Mouse (Mus musculus): ENCODE measurements around the gene C2cd4a. TPM values are rescaled to one million over a fixed set of nuclear protein-coding genes. Genes with fewer than 3 reads are reported as not detected.

Gene C2cd4a
- polyA plus RNA-seq (2015; fragmentation: Nextera tagmentation; extraction: Ambion mirVana): 0.56 and 0.59 TPM in 2 replicates

DNA sequence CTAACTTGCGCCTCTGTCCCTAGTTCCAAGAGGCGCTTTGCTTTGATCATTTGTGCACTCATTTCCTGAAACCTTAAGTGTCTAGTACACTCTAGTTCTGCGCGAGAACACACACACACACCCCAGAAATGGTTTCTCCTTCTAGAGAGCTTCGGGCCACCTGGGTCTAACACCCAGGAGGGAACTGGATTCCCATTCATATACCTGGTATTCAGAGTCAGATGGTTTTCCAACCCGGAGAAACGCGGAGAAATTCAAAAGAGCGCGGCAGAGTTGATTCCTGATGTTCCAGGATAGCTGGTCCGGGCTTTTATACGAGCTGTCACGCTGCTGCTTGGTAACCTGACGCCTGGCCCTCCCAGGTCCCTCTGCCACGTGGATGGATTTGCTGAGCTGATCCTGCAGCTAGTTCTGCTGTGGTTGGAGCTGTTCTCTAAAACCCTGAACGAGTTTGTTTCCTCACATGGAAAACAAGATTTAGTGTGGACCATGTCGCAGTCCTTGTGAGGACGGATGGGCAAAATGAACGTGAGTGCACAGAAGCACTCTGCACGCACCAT, at the start of gene C2cd4a:
TSS of gene C2cd4a (minus strand) at position 285 of the 560 bp plus-strand sequence.
- ATAC-seq (ENCODE audit: insufficient read depth, low FRiP score): no peak

GRCm38 (mm10) chr9:67878197-67878769, 46.2 kb upstream of the C2cd4a start:
- Histone ChIP-seq H3K36me3 (ENCODE audit: control insufficient read depth, insufficient read depth, low read length) (no peaks in the 10 kb centered on the region), H3K9me3 (replicated peaks; ENCODE audit: control insufficient read depth, low read length) (no peaks in the 10 kb centered on the region), H3K4me2 (ENCODE audit: low read depth, low read length) (no peak overlapping the region), H3K27ac (ENCODE audit: low read length) (no peak overlapping the region), H3K4me1 (ENCODE audit: control insufficient read depth, insufficient read depth, low read length) (no peaks in the 10 kb centered on the region), H3K4me3 (replicated peaks; ENCODE audit: low read length) (no peak overlapping the region), H3K9ac (ENCODE audit: low read length) (no peak overlapping the region), H3K27me3 (ENCODE audit: control insufficient read depth, insufficient read depth, low read length) (no peaks in the 10 kb centered on the region)
- no peak for ATAC-seq (ENCODE audit: insufficient read depth, low FRiP score)
- WGBS: 92% methylated on average over 11 of the region's 11 CpGs

More for the DNA sequence above, at the start of gene C2cd4a:
- Histone ChIP-seq H3K36me3 (ENCODE audit: control insufficient read depth, insufficient read depth, low read length) (no peaks in the 10 kb centered on the region), H3K4me1 (ENCODE audit: control insufficient read depth, insufficient read depth, low read length) (peaks cover 10% of the 10 kb centered on the region; the same call in 1 of the 2 replicates), H3K9me3 (replicated peaks; ENCODE audit: control insufficient read depth, low read length) (no peaks in the 10 kb centered on the region), H3K27ac (ENCODE audit: low read length) (peak within 1 kb of the TSS; percentile 23), H3K4me2 (ENCODE audit: low read depth, low read length) (peak within 1 kb of the TSS; percentile 95), H3K27me3 (ENCODE audit: control insufficient read depth, insufficient read depth, low read length) (peaks cover 8% of the 10 kb centered on the region; the same call in 1 of the 2 replicates), H3K4me3 (replicated peaks; ENCODE audit: low read length) (peak within 1 kb of the TSS; percentile 60), H3K9ac (ENCODE audit: low read length) (peak within 1 kb of the TSS; percentile 70)
- 3% methylated on average over 20 of the region's 20 CpGs for WGBS

GRCm38 (mm10) chr9:67877081-67877718, 45.1 kb upstream of the C2cd4a start:
- no peaks in the 10 kb centered on the region for H3K4me1 ChIP-seq (ENCODE audit: control insufficient read depth, insufficient read depth, low read length)
- no peaks in the 10 kb centered on the region for H3K9me3 ChIP-seq (replicated peaks; ENCODE audit: control insufficient read depth, low read length)
- no peak for ATAC-seq (ENCODE audit: insufficient read depth, low FRiP score)
- no peak overlapping the region for H3K9ac ChIP-seq (ENCODE audit: low read length)
- no peaks in the 10 kb centered on the region for H3K36me3 ChIP-seq (ENCODE audit: control insufficient read depth, insufficient read depth, low read length)
- H3K27me3 ChIP-seq (ENCODE audit: control insufficient read depth, insufficient read depth, low read length): no peaks in the 10 kb centered on the region
- no peak overlapping the region for H3K27ac ChIP-seq (ENCODE audit: low read length)
- 56% methylated on average over 14 of the region's 14 CpGs for WGBS
- H3K4me3 ChIP-seq (replicated peaks; ENCODE audit: low read length): no peak overlapping the region
- H3K4me2 ChIP-seq (ENCODE audit: low read depth, low read length): no peak overlapping the region

GRCm38 (mm10) chr9:67875337-67875736, 43.2 kb upstream of the C2cd4a start:
- Histone ChIP-seq H3K36me3 (ENCODE audit: control insufficient read depth, insufficient read depth, low read length) (no peaks in the 10 kb centered on the region), H3K4me1 (ENCODE audit: control insufficient read depth, insufficient read depth, low read length) (no peaks in the 10 kb centered on the region), H3K4me2 (ENCODE audit: low read depth, low read length) (no peak overlapping the region), H3K27me3 (ENCODE audit: control insufficient read depth, insufficient read depth, low read length) (no peaks in the 10 kb centered on the region), H3K9me3 (replicated peaks; ENCODE audit: control insufficient read depth, low read length) (no peaks in the 10 kb centered on the region), H3K9ac (ENCODE audit: low read length) (no peak overlapping the region), H3K4me3 (replicated peaks; ENCODE audit: low read length) (no peak overlapping the region), H3K27ac (ENCODE audit: low read length) (no peak overlapping the region)
- ATAC-seq (ENCODE audit: insufficient read depth, low FRiP score): no peak
- 73% methylated on average over 2 of the region's 2 CpGs for WGBS

- Histone ChIP-seq H3K9ac (ENCODE audit: low read length) (no peak overlapping the region), H3K9me3 (replicated peaks; ENCODE audit: control insufficient read depth, low read length) (no peaks in the 10 kb centered on the region), H3K27me3 (ENCODE audit: control insufficient read depth, insufficient read depth, low read length) (no peaks in the 10 kb centered on the region), H3K4me1 (ENCODE audit: control insufficient read depth, insufficient read depth, low read length) (no peaks in the 10 kb centered on the region), H3K27ac (ENCODE audit: low read length) (no peak overlapping the region), H3K4me2 (ENCODE audit: low read depth, low read length) (no peak overlapping the region), H3K36me3 (ENCODE audit: control insufficient read depth, insufficient read depth, low read length) (no peaks in the 10 kb centered on the region), H3K4me3 (replicated peaks; ENCODE audit: low read length) (no peak overlapping the region)
- 71% methylated on average over 7 of the region's 7 CpGs for WGBS
- ATAC-seq (ENCODE audit: insufficient read depth, low FRiP score): no peak
Observed at GRCm38 (mm10) chr9:67874522-67875222, 42.5 kb upstream of the C2cd4a start.

DNA sequence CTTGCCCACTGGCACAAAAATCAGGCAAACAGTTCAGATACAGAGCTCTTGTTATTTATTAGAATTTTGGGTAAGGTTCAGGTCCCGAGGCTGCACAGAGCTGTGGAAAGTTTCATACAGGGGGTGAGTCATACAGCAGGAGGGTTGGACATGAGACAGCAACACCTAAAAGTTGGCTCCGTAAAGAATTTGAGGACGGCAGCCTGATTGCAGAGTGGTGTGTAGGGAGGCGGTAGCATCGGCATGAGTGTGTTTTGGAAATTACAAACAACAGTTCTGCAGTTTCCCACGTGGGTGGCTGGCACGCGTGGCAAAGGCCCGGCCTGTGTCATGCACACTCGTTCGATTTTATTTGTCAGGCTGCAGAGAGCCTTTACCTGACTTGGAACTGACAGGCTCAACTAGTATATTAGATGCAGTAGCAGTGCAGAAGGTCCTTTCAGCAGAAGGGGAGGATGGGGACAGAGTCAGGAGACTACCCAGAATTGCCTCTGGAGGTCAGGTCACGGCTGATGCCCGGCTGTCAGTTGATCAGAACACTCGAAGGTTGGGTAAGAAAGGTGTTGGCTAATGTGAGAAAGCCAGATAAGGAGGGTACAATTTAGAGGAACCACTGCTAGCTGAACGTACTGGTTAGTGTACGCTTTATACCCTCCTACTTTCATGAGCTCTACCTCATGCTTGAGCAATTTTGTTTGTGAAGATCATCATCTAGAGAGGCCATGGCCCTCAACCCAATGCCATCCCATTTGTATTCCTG, 37.7 kb upstream of the C2cd4a start:
- H3K27me3 ChIP-seq (ENCODE audit: control insufficient read depth, insufficient read depth, low read length): no peaks in the 10 kb centered on the region
- H3K9ac ChIP-seq (ENCODE audit: low read length): no peak overlapping the region
- no peak overlapping the region for H3K4me3 ChIP-seq (replicated peaks; ENCODE audit: low read length)
- no peaks in the 10 kb centered on the region for H3K9me3 ChIP-seq (replicated peaks; ENCODE audit: control insufficient read depth, low read length)
- H3K27ac ChIP-seq (ENCODE audit: low read length): no peak overlapping the region
- H3K36me3 ChIP-seq (ENCODE audit: control insufficient read depth, insufficient read depth, low read length): no peaks in the 10 kb centered on the region
- H3K4me1 ChIP-seq (ENCODE audit: control insufficient read depth, insufficient read depth, low read length): no peaks in the 10 kb centered on the region
- 77% methylated on average over 16 of the region's 16 CpGs for WGBS
- ATAC-seq (ENCODE audit: insufficient read depth, low FRiP score): no peak
- no peak overlapping the region for H3K4me2 ChIP-seq (ENCODE audit: low read depth, low read length)

DNA sequence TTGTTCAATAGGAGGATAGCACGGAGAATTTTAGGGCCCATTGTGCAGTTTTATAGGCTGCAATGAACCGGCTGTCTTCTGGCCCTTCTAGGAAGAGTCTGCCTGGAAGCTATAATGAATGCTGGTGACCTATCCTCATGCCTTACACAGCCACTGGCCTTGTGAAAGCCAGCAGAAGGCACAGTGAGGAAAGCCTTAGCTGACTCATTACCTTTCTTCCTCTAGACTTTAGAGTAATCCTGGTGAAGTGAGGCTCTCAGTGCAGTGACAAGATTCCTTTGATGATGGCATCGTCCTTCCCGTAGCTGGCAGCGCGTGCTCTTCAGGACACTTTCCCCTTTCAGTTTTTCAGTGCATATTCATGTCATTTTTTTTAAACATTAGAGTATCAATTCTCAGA, 35.3 kb upstream of the C2cd4a start:
- H3K4me3 ChIP-seq (replicated peaks; ENCODE audit: low read length): no peak overlapping the region
- no peak overlapping the region for H3K4me2 ChIP-seq (ENCODE audit: low read depth, low read length)
- H3K9ac ChIP-seq (ENCODE audit: low read length): no peak overlapping the region
- no peaks in the 10 kb centered on the region for H3K27me3 ChIP-seq (ENCODE audit: control insufficient read depth, insufficient read depth, low read length)
- no peaks in the 10 kb centered on the region for H3K9me3 ChIP-seq (replicated peaks; ENCODE audit: control insufficient read depth, low read length)
- WGBS: 85% methylated on average over 6 of the region's 6 CpGs
- no peak overlapping the region for H3K27ac ChIP-seq (ENCODE audit: low read length)
- no peaks in the 10 kb centered on the region for H3K36me3 ChIP-seq (ENCODE audit: control insufficient read depth, insufficient read depth, low read length)
- H3K4me1 ChIP-seq (ENCODE audit: control insufficient read depth, insufficient read depth, low read length): no peaks in the 10 kb centered on the region
- no peak for ATAC-seq (ENCODE audit: insufficient read depth, low FRiP score)

GRCm38 (mm10) chr9:67865411-67865810, 33.3 kb upstream of the C2cd4a start:
- H3K36me3 ChIP-seq (ENCODE audit: control insufficient read depth, insufficient read depth, low read length): no peaks in the 10 kb centered on the region
- no peak overlapping the region for H3K9ac ChIP-seq (ENCODE audit: low read length)
- no peak overlapping the region for H3K4me3 ChIP-seq (replicated peaks; ENCODE audit: low read length)
- H3K9me3 ChIP-seq (replicated peaks; ENCODE audit: control insufficient read depth, low read length): no peaks in the 10 kb centered on the region
- no peak for ATAC-seq (ENCODE audit: insufficient read depth, low FRiP score)
- no peaks in the 10 kb centered on the region for H3K27me3 ChIP-seq (ENCODE audit: control insufficient read depth, insufficient read depth, low read length)
- H3K4me1 ChIP-seq (ENCODE audit: control insufficient read depth, insufficient read depth, low read length): no peaks in the 10 kb centered on the region
- WGBS: 44% methylated on average over 7 of the region's 7 CpGs
- no peak overlapping the region for H3K27ac ChIP-seq (ENCODE audit: low read length)
- no peak overlapping the region for H3K4me2 ChIP-seq (ENCODE audit: low read depth, low read length)

Data from stomach, embryonic 16.5 days (tissue).